Mouse (Mus musculus): ENCODE data around the gene Atad3a.
A peak's percentile ranks its signal among the peaks of the same experiment; 100 is the strongest.

Gene Atad3a

DNA sequence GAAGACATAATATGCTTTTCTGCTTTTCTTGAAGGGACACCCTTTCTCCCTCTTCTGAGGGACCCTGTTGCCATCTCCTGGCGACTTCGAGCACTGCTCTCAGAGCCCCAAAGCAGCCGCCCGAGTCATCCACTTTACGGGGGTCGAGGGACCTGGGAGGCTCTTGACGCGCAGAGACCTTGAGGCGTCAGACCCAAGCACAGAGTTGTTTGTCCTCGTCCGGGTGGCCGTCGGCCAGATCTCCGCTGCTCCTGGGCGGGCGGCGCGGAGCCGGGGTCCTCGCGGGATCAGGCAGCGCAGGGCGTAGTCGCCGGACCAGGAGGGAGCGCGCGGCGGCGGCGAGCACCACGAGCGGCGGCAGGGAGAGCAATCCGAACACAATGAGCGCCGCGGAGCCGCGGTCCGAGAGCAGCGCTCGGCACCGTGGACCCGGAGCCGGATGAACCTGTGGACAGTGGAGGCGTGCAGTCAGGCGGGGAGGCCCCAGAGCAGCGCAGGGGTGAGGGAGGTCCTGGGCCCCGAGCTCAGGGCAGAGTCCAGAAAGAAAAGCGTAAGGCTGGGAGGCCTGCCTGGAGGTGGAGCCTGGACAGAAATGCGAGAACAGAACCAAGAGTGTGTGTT is 23.3 kb upstream of the Atad3a start:
- Histone ChIP-seq H3K36me3 (ENCODE audit: control insufficient read depth, insufficient read depth, low read length, poor library complexity, severe bottlenecking) (no peaks in the 10 kb centered on the region), H3K27me3 (ENCODE audit: control insufficient read depth, insufficient read depth, low read length, poor library complexity, severe bottlenecking) (no peaks in the 10 kb centered on the region; the same call in 1 of the 2 replicates)
- peak; percentile 77 for DNase-seq (ENCODE audit: low read depth, low spot score)

GRCm38 (mm10) chr4:155783486-155784080 is 22.7 kb upstream of the Atad3a start:
- no peak for DNase-seq (ENCODE audit: low read depth, low spot score)
- Histone ChIP-seq H3K36me3 (ENCODE audit: control insufficient read depth, insufficient read depth, low read length, poor library complexity, severe bottlenecking) (no peaks in the 10 kb centered on the region), H3K27me3 (ENCODE audit: control insufficient read depth, insufficient read depth, low read length, poor library complexity, severe bottlenecking) (no peaks in the 10 kb centered on the region; the same call in 1 of the 2 replicates)

GRCm38 (mm10) chr4:155780895-155781294 is 20.0 kb upstream of the Atad3a start:
- no peaks in the 10 kb centered on the region; the same call in 1 of the 2 replicates for H3K27me3 ChIP-seq (ENCODE audit: control insufficient read depth, insufficient read depth, low read length, poor library complexity, severe bottlenecking)
- no peaks in the 10 kb centered on the region for H3K36me3 ChIP-seq (ENCODE audit: control insufficient read depth, insufficient read depth, low read length, poor library complexity, severe bottlenecking)
- no peak for DNase-seq (ENCODE audit: low read depth, low spot score)

DNA sequence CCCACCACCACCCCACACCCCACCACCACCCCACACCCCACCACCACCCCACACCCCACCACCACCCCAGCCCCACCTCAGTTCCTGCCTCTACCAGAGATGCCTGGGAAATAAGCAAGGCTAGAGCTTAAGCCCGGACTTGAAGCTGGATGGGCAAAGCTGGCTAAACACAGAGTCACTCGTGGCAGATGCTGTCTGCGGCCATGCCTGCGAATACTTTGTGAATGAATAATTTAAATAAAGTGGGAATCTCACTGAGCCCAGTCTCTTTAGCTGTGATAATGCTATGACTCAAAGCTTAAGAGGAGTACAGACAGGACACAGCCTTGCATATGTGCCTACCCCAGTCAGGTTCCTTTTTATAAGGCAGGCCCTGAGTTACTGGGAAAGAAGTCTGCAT is 18.6 kb upstream of the Atad3a start:
- Histone ChIP-seq H3K27me3 (ENCODE audit: control insufficient read depth, insufficient read depth, low read length, poor library complexity, severe bottlenecking) (no peaks in the 10 kb centered on the region; the same call in 1 of the 2 replicates), H3K36me3 (ENCODE audit: control insufficient read depth, insufficient read depth, low read length, poor library complexity, severe bottlenecking) (no peaks in the 10 kb centered on the region)
- DNase-seq (ENCODE audit: low read depth, low spot score): no peak

DNA sequence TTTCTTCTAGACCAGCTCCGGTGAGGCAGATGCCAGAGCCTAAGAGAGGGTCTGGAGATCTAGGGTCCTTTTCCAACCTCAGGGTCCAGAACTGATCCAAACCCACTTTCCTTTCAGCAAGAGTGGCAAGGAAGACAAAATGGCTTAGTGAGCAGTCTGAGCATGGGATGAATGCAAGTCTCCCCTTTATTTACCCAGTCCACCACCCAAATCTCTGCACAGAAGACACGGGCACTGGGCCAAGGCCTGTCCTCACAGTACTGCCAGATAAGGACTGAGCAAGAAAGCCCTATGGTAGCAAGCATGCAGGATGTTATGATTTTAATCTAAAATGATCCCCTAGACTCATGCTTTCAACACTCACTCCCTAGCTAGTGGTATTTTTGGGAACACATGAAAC is 16.9 kb upstream of the Atad3a start:
- no peak for DNase-seq (ENCODE audit: low read depth, low spot score)
- no peaks in the 10 kb centered on the region; the same call in 1 of the 2 replicates for H3K27me3 ChIP-seq (ENCODE audit: control insufficient read depth, insufficient read depth, low read length, poor library complexity, severe bottlenecking)
- no peaks in the 10 kb centered on the region for H3K36me3 ChIP-seq (ENCODE audit: control insufficient read depth, insufficient read depth, low read length, poor library complexity, severe bottlenecking)

- Histone ChIP-seq H3K27me3 (ENCODE audit: control insufficient read depth, insufficient read depth, low read length, poor library complexity, severe bottlenecking) (no peaks in the 10 kb centered on the region; the same call in 1 of the 2 replicates), H3K36me3 (ENCODE audit: control insufficient read depth, insufficient read depth, low read length, poor library complexity, severe bottlenecking) (no peaks in the 10 kb centered on the region)
- DNase-seq (ENCODE audit: low read depth, low spot score): no peak
These were observed 15.9 kb upstream of the Atad3a start for GRCm38 (mm10) chr4:155776704-155777335.

- H3K36me3 ChIP-seq (ENCODE audit: control insufficient read depth, insufficient read depth, low read length, poor library complexity, severe bottlenecking): no peaks in the 10 kb centered on the region
These were observed 15.0 kb upstream of the Atad3a start for GRCm38 (mm10) chr4:155775855-155776254.

DNA sequence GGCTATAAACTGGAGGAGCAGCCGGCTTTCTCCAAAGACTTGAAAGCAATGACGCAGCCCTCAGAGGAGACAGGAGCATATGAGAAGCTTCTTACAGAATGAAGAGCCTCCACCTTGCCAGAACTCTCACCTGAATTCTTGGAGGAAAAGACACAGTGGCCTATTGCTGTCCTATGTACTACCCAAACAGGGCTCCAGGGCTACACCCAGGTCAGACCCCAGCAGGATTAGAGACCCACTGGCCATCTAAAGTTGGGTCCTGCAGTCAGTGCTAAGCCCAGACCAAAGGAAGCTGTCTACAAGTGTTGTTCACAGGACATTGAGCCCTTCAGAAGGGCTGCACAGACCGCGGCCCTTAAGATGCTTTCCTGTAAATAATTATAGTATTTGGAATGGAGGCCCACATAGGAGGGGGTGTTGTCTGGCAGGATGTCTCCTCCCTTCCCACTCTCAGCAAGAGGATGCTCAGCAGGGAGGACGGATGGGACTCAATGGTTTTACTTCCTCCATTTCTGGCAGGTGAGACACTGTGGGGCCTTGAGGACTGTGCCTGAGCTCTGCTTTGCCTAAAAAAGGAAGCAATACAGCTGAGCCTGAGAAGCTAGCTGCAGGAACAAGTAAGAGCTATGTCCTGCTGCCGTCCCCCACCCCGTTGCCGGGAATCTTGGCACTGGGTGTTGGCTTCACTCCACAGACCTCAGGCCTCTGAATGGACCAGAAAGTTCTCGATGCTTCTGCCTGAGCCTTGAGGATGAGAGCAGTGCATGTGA is 14.3 kb upstream of the Atad3a start:
- Histone ChIP-seq H3K36me3 (ENCODE audit: control insufficient read depth, insufficient read depth, low read length, poor library complexity, severe bottlenecking) (no peaks in the 10 kb centered on the region), H3K27me3 (ENCODE audit: control insufficient read depth, insufficient read depth, low read length, poor library complexity, severe bottlenecking) (no peaks in the 10 kb centered on the region)
- DNase-seq (ENCODE audit: low read depth, low spot score): peak; percentile 67

More at GRCm38 (mm10) chr4:155775855-155776254, 15.0 kb upstream of the Atad3a start:
- H3K27me3 ChIP-seq (ENCODE audit: control insufficient read depth, insufficient read depth, low read length, poor library complexity, severe bottlenecking): no peaks in the 10 kb centered on the region
- no peak for DNase-seq (ENCODE audit: low read depth, low spot score)

DNA sequence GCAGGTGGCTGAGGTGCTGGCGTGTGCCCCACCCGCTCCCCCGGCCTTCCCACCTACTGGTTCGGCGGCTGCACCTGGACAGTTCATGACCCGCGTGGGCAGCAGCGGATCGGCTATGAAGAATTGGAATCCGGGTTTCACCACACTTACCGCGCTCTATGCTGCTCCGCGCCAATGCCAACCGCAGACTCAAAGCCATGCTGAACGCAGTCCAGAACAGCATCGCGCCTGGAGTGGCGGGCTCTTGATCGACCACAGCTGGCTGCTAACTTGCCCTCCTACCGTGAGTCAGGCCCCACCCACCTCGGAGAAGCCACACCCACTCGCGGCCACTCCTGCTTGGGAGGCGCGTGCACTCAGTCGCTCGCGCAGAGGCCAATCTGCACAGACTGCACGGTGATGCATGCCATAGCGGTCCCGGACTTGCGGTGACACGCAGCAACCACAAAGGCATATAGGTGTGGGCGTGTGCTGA is 13.4 kb upstream of the Atad3a start, which contains the start of gene Vwa1:
Vwa1 (minus strand) TSS at position 419 of the 475 bp plus-strand sequence.
- peak; percentile 86 for DNase-seq (ENCODE audit: low read depth, low spot score)
- H3K36me3 ChIP-seq (ENCODE audit: control insufficient read depth, insufficient read depth, low read length, poor library complexity, severe bottlenecking): no peaks in the 10 kb centered on the region
- H3K27me3 ChIP-seq (ENCODE audit: control insufficient read depth, insufficient read depth, low read length, poor library complexity, severe bottlenecking): no peaks in the 10 kb centered on the region

DNA sequence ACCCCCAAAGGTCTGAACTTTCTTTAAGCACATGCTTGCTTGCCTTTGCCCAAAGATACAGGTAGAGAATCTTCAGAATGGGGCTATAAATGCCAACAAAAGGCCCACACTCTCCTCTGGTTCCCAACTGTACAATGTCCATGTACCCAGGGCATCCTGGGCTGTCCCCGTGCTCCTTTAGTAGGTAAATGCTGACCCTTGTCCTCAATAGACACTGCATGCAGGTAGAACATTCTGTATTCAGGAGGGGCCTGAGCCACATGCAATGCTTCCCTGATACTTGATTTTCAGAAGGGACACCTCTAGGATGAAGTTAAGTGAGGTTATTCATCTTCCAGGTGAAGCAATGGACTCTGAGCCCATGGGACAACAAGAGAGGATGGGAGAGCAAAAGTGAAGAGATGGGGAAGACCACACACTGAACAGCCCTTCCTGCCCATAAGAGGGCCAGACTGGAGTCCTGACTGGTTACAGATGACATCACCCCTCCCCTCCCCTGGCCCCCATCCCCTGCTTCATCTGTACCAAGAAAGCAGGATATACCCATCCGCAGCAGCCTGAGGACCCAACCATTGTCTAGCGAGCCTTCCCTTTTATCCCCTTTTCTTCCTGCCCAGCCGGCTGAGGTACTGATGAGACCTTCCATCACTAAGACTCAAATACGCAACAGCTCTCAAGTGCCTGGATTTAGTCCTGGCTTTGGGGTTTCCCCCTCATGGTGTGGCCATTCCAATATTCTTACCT is 12.6 kb upstream of the Atad3a start:
- Histone ChIP-seq H3K27me3 (ENCODE audit: control insufficient read depth, insufficient read depth, low read length, poor library complexity, severe bottlenecking) (no peaks in the 10 kb centered on the region), H3K36me3 (ENCODE audit: control insufficient read depth, insufficient read depth, low read length, poor library complexity, severe bottlenecking) (no peaks in the 10 kb centered on the region)
- DNase-seq (ENCODE audit: low read depth, low spot score): no peak

DNA sequence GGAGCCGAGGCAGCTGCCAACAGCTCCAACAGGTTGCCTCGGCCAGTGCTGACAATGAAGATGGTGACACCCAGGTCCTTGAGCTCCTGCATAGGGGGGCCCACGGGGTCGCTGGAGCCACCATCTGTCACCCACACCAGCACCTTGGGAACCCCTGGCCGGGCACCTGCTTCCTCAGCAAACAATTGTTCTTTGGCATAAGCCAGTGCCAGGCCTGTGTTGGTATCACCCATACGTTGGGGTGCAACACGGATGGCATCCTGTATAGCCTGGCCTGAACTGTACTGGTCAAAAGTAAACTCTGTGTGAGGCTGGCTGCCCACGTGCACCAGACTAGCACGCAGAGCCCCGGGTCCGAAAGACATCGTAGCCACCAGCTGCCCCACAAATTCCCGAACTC is 11.9 kb upstream of the Atad3a start:
- DNase-seq (ENCODE audit: low read depth, low spot score): no peak
- Histone ChIP-seq H3K36me3 (ENCODE audit: control insufficient read depth, insufficient read depth, low read length, poor library complexity, severe bottlenecking) (no peaks in the 10 kb centered on the region), H3K27me3 (ENCODE audit: control insufficient read depth, insufficient read depth, low read length, poor library complexity, severe bottlenecking) (no peaks in the 10 kb centered on the region)

DNA sequence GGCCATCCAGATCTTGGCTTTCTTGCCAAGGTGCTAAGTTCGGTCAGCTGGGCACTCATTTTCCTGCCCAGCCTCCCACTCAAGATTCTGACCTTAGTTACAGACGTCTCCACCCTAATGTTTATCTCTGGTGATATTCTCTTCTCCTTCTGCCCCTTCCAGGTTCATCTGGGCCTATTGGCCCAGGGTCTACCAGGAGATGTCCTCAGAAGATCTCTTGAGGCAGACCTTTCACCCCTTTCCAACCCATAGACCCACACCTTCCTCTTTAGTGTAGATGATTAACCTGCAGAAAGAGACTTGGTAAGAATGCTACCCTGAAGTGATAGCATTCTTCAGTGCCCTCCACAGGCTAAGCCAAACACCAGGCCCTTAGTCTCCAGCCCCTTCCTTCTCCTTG is 10.8 kb upstream of the Atad3a start:
- Histone ChIP-seq H3K27me3 (ENCODE audit: control insufficient read depth, insufficient read depth, low read length, poor library complexity, severe bottlenecking) (no peaks in the 10 kb centered on the region), H3K36me3 (ENCODE audit: control insufficient read depth, insufficient read depth, low read length, poor library complexity, severe bottlenecking) (no peaks in the 10 kb centered on the region)
- no peak for DNase-seq (ENCODE audit: low read depth, low spot score)

GRCm38 (mm10) chr4:155770626-155771025 is 9.7 kb upstream of the Atad3a start:
- DNase-seq (ENCODE audit: low read depth, low spot score): no peak
- H3K27me3 ChIP-seq (ENCODE audit: control insufficient read depth, insufficient read depth, low read length, poor library complexity, severe bottlenecking): no peaks in the 10 kb centered on the region
- no peaks in the 10 kb centered on the region for H3K36me3 ChIP-seq (ENCODE audit: control insufficient read depth, insufficient read depth, low read length, poor library complexity, severe bottlenecking)

DNA sequence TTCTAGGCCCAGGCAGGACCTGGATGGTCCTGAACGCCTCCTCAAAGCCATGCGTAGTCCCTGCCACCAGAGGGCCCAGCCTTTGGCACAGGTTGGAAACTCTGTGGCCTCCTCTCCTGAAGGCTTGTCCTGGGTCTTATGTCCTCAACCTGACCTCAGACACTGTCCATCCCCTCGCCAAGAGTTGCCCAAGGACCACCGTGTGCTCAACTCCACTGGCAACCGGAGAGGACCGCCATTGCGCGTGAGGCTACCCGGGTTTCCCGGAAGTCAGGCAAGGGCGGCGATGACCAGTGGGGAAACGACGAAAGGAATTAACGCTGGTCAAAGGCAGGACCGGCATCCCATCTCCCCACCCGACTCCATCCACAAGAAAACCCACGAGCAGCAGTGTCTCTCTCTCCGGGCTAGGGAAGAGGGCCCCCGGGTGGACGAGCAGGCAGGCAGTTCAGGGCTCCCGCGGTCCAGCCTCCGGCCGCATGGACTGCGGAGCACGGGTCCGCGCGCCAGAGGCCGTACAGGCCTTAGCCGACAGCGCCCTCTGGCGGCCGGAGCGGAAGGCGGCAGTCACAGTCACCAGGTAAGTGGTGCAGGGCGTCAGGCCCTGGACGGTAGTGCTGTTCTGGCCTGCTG is 9.1 kb upstream of the Atad3a start:
- DNase-seq (ENCODE audit: low read depth, low spot score): peak; percentile 88
- Histone ChIP-seq H3K27me3 (ENCODE audit: control insufficient read depth, insufficient read depth, low read length, poor library complexity, severe bottlenecking) (no peaks in the 10 kb centered on the region), H3K36me3 (ENCODE audit: control insufficient read depth, insufficient read depth, low read length, poor library complexity, severe bottlenecking) (no peaks in the 10 kb centered on the region)
